Mouse (Mus musculus) frontal cortex, postnatal 25 days (tissue): ENCODE results near the gene Anapc11.
"Not testable (repeated sequence)": the region's sequence is repeated elsewhere in the genome, so short reads cannot be mapped to it uniquely, and the experiment has no call there.

Experiments used
- DNase-seq, 2 experiments: peaks; one replicate each; pipeline ENCODE4 v3.0.0; 2022; ENCODE audit warnings: low spot score in 2 of 2

Anapc11 gene

GRCm38 (mm10) chr11:120598283-120598989, at the start of gene Anapc11, which contains the start of gene Alyref:
TSS of gene Anapc11 (plus strand) at chr11:120598421.
TSS of gene Alyref (minus strand) at chr11:120598365.
- peak; percentile 75 to 81 for DNase-seq

DNA sequence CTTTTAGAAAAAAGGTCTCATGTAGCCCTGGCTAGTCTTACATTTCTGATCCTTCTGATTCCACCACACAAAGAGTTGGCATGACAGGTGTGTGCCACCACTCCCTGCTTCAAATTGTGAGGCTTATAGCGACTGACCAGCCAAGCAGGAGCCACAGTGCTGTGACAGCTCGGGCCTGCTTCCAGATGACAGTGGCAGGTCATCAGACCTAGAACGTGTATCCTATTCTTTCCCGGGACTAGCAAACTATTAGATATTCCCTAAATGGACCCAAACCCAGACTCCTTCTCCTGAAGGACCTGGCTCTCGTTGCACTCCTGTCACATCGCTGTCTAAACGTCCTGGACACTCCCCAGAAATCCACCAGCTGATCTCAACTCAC, 49.4 kb upstream of the Anapc11 start:
- no peak for DNase-seq

DNA sequence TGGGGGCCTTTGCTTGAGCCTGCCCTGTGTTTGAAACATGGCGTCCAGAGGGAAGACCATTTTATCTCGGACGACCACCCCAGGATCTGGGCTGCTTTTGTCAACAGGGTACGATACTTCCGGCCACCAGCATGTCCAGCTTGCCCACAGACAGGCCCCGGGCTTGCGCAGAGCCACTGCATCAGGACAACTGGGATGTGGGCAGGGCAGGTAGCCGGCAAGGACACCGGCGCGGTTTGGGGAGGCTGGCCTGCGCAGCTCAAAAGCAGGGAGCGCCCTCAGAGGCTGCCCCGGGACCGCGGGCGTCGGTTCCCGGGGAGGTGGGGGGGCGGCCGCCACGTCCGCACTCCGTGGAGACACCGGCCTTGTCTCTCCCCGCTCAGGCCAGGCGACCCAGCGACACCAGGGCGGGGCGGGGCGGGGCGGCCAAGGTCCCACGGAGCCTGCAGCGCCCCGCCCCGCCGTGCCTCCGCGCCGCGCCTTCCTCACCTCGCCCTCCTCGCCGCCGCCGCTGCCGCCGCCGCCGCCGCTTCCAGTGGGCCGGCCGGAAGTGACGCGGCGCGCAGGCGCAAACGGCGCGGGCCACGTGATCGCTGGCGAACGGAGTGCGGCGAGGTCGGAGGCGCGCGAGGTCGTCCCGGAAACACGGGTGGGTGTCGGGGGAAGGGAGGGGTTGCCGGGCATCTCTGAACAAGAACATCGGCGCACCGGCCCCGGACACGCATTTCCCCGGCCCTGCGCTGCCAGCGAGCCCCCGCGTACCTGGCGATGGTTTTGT, 48.9 kb upstream of the Anapc11 start, which contains the start of gene Mcrip1:
Gene Mcrip1, minus strand, starts transcription at position 560 of the 778 bp plus-strand sequence.
- DNase-seq = peak; percentile 79 to 88

DNA sequence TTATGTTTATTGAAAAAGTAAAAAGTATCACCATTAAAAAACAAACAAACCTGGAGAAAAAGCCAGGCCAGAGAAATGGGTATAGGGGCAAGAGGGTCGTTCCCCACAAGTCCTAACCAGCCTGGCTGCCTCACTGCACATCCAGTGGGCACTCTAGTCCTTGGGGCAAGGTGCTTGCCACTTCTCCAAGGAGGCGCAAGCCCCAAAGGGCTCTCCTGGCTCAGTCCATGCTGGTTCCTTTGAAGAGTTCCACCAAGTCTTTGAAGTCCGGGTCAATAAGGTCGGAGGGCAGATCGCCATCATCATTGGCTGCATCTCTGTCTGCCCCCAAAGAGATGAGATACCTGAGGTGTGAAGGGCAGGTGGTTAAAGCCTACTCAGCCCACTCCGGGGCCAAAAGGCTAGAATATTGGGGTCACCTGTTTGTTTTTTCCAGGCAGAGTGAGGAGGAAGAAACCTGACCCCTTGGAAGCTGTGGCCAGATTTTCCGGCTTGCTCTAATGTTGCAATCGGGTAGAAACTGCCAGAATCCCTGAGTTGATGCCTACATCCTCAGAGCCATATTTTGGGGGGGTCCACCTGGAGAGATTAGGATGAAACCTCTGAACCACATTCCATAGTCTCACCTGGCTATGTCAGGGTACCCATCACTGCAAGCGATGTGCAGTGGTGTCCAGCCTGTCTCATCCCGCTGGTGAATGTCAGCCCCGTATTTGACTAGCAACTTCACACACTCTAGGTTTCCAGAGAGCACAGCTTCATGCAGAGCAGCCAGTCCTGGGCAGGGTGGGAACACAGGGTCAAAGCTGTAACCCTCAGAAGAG, 48.0 kb upstream of the Anapc11 start:
- DNase-seq = no peak

DNA sequence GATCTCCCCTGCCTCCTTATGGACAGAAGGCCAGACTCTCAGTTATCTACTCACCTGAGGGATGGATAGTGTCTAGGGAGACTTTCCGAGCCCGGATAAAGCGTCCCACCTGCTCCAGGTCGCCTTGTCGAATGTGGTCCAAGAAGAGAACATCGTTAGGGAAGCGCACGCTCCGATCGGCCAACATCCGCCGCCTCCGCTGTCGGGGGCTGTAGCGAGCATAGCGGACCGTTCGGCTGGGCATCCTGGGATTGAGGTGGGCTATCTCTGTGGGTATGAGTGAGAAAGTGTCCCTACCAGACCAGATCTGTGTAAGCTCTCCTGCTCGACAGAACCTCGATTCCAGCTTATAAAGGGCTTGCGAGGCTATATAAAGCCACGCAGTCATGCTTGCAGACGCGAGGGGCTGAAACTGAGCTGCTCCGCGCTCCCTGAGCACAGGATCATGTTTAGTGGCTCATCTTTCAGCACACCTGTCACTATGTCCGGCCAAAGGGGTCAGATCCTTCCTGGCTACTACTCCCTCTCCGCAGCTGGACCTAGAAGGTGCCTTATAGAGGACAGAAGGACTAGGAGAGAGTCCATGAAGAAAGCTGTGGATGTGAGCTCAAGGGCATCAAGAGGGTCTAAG, 47.3 kb upstream of the Anapc11 start, which contains the start of gene Ppp1r27:
Gene Ppp1r27, minus strand, starts transcription at position 323 of the 631 bp plus-strand sequence.
- DNase-seq = no peak

- no peak for DNase-seq
Measured at GRCm38 (mm10) chr11:120552736-120553135, 45.5 kb upstream of the Anapc11 start.

GRCm38 (mm10) chr11:120554834-120555233, 43.4 kb upstream of the Anapc11 start:
- DNase-seq = no peak

- DNase-seq = no peak
Measured at GRCm38 (mm10) chr11:120555260-120555659, 43.0 kb upstream of the Anapc11 start.

- not testable (repeated sequence) for DNase-seq
Measured at GRCm38 (mm10) chr11:120558843-120559242, 39.4 kb upstream of the Anapc11 start.

GRCm38 (mm10) chr11:120560952-120561728, 37.1 kb upstream of the Anapc11 start:
- DNase-seq = no peak

GRCm38 (mm10) chr11:120562949-120563348, 35.3 kb upstream of the Anapc11 start:
- no peak for DNase-seq

DNA sequence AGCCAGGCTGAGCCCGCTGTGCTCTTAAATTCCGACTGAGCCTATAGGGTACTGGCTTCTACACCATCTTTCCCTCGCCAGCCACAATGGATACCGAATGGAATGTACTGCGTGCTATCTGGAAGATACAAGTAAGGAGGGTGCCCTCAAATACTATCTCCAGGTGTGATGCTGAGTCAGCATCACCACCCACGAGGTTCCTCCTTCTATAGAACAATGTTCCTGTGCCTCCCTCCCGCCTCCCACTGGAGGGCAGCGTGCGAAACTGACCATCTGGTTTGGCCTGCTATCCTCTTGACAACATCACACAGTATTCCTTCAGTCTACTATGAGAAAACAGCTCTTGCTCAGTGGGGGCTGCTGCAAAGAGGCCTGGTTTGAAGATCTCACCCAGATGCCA, 33.1 kb upstream of the Anapc11 start:
- no peak for DNase-seq

- no peak for DNase-seq
Measured at GRCm38 (mm10) chr11:120568324-120568723, 29.9 kb upstream of the Anapc11 start.

DNA sequence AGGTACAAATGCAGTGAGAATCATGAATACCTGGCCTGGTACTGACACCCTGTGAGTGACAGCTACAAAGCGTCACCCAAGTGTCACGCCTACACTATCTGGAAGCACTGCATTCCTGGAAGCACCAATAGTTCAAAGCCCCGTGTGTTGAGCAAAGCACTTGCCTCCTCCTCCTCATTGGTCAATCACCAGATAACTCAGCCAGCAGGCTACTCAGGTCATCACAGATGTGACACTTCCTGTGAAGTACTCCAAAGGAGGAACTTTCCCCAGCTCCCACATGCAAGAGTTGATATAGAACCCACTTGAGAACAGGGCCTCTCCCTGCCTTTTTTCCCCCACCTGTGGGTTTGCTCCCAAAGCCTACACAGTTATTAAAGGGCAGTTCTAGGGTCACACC, 27.1 kb upstream of the Anapc11 start:
- DNase-seq = no peak

DNA sequence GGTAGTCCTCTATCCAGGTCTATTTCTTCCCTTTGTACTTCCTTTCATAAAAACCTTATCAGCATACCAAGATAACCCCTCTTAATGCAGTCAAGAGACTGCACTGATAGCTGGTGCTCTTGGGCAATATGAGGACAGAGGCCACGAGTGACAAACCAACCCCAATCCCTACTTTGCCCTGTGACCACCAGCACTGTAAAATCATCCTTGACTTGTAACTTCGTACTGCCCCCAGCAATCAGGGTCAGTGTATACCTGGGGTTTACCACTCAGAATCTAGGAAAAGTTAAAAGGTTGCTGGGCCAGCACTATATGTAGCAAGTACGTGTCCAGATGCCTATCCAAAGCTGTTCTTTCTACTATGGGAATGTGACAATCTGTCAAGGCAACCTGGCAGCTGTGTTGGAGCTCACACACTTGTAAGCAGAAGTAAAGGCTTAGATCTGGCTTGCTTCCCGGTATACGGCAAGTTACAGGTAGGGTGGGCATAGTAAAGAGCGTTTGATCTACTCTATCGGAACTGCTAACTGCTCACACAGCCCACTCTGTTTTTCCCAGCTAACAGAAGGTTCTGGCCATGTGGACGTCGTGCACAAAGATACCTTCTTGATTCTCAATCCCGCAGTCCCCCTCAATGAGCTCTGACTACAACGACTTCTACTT, 26.3 kb upstream of the Anapc11 start:
- no peak for DNase-seq

- no peak for DNase-seq
Measured at GRCm38 (mm10) chr11:120572417-120572751, 25.8 kb upstream of the Anapc11 start.

DNA sequence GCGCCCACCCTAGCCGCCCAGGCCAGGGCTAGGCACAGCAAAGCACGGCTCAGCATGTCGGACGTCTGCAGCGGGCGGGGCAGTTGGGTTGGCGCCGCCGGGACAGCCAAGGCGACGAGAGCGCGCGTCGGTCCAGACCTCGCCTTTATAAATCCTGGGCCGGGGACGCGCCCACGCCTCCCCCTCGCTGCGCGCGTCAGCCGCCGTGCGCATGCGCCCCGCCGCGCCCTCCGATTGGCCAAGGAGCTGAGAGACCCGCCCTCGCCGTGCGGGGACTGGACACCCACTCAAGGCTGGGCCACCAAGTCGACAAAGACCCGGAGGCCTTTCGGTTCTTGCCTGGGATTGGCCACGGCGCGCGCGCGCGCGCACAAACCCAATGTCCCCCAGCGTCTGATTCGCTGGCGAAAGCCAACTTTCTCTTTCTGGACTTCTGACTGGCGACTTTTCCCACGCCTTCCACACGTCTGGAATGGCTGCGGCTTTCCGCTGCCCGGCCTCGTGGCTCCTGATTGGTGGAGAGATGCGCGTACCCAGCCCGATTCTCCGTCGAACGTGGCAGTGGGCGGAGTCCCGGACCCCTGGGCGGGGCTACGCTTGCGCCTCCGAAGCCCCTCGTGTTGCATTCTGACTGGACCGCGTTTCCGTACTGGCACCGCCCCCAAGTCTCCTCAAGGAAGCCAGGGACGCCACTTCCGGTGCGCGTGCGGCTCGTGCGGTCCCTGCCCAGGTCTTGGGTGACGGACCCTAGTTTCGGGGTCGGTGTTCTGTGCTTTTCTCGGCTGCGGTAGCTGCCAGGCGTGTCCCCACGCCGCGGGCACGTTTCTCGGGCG, 25.3 kb upstream of the Anapc11 start, which contains the start of gene P4hb:
Gene P4hb, minus strand, starts transcription at position 502 of the 833 bp plus-strand sequence.
- peak; percentile 98 to 99 for DNase-seq

DNA sequence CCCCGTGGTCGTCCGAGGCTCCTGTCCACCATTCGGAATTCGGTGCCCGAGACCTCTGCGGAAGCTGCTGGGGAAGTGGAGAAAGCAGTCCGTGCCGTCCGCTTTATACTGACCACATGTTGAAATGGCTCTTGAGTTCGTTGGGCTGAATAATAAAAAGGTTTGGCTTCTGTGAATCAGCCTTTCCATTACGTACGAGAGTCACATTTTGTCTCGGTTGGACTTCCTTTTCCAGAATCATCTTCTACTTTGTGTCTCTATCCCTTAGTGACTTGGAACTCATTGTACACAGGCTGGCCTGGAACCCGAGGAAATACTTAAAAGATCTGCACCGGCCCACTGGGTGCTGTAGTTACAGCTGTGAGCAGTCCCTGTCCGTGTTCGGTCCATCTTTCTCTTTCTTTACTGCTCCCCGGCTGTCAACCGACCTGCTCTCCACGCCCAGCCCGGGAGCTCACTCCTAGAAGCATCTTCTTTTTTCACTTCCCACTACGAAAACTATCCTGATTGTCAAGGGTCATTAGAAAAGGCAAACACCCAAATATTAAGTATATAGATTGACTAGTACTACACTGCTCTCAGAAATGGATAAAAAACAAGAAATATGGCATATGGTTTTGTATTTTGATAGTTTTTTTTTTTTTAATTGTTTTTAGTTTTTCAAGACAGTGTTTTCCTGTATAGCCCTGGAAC, 24.5 kb upstream of the Anapc11 start:
- DNase-seq = no peak

DNA sequence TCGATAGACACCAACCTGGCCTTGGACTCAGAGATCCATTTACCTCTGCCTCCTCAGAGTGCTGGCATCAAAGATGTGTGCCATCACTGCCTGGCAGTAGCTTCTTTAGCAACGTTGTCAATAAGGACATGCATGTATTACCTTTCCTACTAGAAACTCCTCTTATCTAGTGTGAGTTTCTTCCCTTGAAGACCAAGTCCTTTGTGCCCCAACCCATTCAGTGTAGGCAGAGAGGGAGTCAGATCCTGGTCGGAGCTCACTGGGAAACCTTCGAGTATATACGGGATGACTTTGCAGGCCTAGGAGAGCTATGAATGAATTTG, 24.0 kb upstream of the Anapc11 start:
- DNase-seq = no peak
